Mouse (Mus musculus): Measurements from ENCODE around the gene Rft1. TPM values are rescaled to one million over a fixed set of nuclear protein-coding genes. Genes with fewer than 3 reads are reported as not detected.

Rft1 gene
- total RNA-seq, 4 experiments from 2014 or later = 31.0 to 39.7 (median 33.2) TPM

- DNase-seq = no peak
These were observed 80.5 kb downstream of the Rft1 start for GRCm38 (mm10) chr14:30734665-30735064.

GRCm38 (mm10) chr14:30735810-30736209 is 81.7 kb downstream of the Rft1 start:
- DNase-seq = no peak

GRCm38 (mm10) chr14:30736413-30736812 is 82.3 kb downstream of the Rft1 start:
- DNase-seq = no peak

Other genes starting within 250 kb of the Rft1 start
- gene Dcp1a, start 174.8 kb upstream of the Rft1 start, total RNA-seq (2022) = 10 to 100 TPM; 24.0 to 37.6 (median 28.3) TPM
- 10 to 100 TPM; 11.9 to 40.7 (median 22.2) TPM for gene Cacna1d, start 162.9 kb upstream of the Rft1 start, total RNA-seq (2022)
- gene Tkt, start 106.0 kb upstream of the Rft1 start, total RNA-seq (2022) = 1,000 to 10,000 TPM in 1 of 4 experiments, 100 to 1,000 TPM in 3; 361 to 1,078 (median 577) TPM
- 100 to 1,000 TPM; 118 to 213 (median 160) TPM for gene Prkcd, start 28.1 kb upstream of the Rft1 start, total RNA-seq (2022)
- 10 to 100 TPM; 26.7 to 31.3 (median 30.3) TPM for gene Sfmbt1, start 60.5 kb downstream of the Rft1 start, total RNA-seq (2022)
- 10 to 100 TPM; 20.1 to 23.7 (median 22.8) TPM for gene Tmem110, start 171.2 kb downstream of the Rft1 start, total RNA-seq (2022)
- 1 to 10 TPM; 1.7 to 2.9 (median 2.7) TPM for gene Mustn1, start 224.8 kb downstream of the Rft1 start, total RNA-seq (2022)
- 1 to 10 TPM in 3 of 4 experiments, under 1 TPM in 1; 0.65 to 4.7 (median 2.9) TPM for gene Itih4, start 232.1 kb downstream of the Rft1 start, total RNA-seq (2022)

All from adrenal gland, adult 8-10 months (tissue).